Mouse (Mus musculus) heart, postnatal 0 days (tissue): ENCODE measurements around the gene Adgrl1.

ENCODE experiments used
- CTCF ChIP-seq: IDR thresholded peaks from 2 replicates; pipeline ENCODE4 v1.5.1; 2016; ENCODE audit warnings: antibody characterized with exemption, control low read depth, low read depth
- EP300 ChIP-seq: IDR thresholded peaks from 2 replicates; pipeline ENCODE4 v1.6.1; 2016; ENCODE audit warnings: antibody characterized with exemption, low read depth

DNA sequence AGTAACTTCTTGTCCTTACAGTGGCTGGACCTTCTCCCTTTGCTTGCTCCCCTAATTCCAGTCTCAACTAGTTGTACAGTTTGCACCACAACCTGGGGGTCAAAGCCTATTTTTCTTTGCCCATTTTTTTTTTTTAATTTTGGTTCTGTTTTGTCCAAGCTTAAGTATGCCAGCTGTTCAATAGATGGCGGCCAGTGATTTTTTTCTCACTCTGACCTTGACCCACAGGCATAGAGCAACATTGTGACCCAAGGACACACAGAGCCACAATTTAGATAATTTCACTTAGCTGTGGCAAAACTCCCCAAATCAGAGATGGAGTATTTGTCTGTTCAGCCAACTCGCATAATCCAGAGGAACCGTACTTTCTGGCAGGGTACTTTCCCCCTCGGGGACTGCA, 71.2 kb downstream of the Adgrl1 start:
- TF ChIP-seq CTCF, result no peak
- TF ChIP-seq EP300, result no peak
